Mouse (Mus musculus): ENCODE results near the gene Arl8a. TPM values are rescaled to one million over a fixed set of nuclear protein-coding genes. Genes with fewer than 3 reads are reported as not detected.
"Not testable (repeated sequence)": the region's sequence is repeated elsewhere in the genome, so short reads cannot be mapped to it uniquely, and the experiment has no call there.

The Arl8a gene
- total RNA-seq, 1 experiment from 2014 or later = 41.9 TPM

DNA sequence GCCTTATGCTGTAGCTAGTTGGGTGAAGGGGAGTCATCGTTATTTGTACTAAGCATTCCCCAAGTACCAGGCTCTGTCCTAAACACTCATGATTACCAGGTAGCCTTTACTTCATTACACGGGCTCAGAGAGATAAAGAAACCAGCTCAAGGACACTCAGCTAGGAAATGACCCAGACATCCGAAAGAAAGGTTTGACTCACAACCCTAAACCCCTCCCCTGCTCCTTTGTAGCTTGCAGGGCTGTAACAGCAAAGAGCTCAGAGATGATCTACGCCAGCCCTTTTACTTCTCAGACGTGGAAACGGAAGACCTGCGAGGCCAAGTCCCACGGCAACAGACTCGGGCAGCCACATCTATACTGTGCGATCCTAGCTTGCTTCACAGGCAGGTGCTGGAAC lies 23.7 kb downstream of the Arl8a start:
- DNase-seq = peak; percentile 46

GRCm38 (mm10) chr1:135171202-135171601 lies 24.6 kb downstream of the Arl8a start:
- DNase-seq = no peak

DNA sequence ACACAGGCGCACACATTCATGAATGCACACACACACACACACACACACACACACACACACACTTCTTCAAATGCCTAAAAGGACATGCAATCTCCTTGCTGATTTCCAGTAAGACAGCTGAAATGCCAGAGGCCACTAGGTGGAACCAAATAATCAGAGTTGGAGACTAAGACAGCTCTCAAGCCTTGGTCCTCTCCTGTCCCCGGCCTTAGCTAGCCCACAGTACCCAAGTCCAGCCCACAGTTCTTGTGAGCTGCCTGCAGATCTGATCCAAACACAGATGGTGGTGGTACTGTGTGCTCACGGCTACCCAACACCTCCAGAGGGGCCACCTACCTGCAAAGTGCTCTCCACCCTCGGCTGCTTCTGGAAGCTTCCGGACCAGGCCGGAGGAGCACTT lies 25.4 kb downstream of the Arl8a start:
- DNase-seq = peak; percentile 82

GRCm38 (mm10) chr1:135173311-135173710 lies 26.7 kb downstream of the Arl8a start:
- DNase-seq = no peak

DNA sequence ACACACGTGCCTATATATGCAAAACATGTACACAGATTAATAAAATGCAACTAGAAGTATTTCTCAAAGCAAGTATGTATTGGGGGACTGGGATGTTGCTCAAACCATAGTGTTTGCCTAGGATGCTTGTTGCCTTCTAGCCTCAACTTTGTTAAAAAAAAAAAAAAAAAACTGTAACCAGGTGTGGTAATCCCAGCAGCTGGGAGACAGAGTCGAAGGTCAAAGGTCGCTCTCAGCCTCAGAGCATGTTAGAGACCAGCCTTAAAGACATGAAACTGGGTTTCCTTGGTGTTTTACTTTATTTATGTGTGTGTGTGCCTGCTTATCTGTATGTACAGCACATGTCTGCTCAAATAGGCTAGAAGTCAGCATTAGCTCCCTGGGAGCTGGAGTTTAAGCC lies 28.6 kb downstream of the Arl8a start:
- DNase-seq = no peak

- DNase-seq = no peak
Measured at GRCm38 (mm10) chr1:135177724-135178123, 31.1 kb downstream of the Arl8a start.

DNA sequence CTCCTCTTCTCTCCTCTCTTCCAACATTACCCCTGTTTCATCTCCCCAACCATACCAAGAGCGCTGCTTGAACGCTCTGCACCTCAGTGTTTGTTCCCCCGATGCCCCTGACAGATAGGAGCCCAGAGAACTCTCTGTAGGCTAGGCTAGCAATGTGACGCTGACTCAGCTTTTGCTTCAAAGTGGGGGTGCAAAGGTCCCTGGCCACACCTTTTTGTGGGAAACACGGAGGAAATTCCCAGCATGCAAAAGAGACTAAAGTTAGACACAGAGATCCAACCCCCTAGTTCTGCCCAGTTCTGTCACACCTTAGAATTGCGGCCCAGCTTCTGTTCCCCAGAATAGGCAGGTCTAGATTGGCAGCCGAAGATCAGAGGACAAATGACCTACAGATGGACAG lies 32.2 kb downstream of the Arl8a start:
- no peak for DNase-seq

DNA sequence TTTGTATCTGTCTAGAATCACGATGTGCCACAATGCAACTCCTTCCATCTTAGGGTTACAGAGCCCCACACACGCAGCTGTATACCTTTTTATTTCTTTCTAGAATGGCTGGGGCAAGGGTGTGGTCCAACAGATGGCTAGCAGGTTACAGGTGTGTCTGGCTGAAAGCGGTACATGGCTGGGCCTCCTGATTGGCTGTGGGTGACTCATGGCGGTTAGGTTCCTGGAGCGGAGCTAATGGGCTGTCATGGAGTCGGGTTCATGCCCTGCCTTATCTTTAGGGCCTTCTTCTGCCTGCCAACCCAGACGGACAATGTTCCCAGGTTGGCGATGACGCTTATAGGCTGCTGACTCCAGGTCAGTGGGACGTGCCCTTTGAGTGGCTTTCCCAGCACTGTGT lies 34.2 kb downstream of the Arl8a start:
- DNase-seq = no peak

DNA sequence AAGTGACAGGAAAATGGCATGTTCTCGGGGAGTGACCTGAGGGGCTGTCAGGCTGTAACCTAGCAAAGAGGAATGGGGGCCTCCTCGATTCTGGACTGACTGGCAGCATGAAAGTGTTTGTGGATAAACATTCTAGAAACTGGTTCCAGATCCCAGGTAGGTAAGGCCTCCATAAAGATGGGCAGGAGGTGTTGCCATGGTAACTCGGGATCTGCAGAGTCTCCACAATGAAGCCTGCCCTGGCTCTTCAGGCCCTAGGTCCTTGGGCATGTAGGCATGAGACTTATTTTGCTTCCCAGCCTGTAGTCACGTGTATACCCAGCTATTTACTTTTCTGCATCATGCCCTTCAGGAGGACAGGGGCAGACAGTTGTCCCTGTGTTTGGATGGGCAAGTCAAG lies 34.7 kb downstream of the Arl8a start:
- no peak for DNase-seq

GRCm38 (mm10) chr1:135181880-135182623 lies 35.4 kb downstream of the Arl8a start:
- peak; percentile 50 for DNase-seq

DNA sequence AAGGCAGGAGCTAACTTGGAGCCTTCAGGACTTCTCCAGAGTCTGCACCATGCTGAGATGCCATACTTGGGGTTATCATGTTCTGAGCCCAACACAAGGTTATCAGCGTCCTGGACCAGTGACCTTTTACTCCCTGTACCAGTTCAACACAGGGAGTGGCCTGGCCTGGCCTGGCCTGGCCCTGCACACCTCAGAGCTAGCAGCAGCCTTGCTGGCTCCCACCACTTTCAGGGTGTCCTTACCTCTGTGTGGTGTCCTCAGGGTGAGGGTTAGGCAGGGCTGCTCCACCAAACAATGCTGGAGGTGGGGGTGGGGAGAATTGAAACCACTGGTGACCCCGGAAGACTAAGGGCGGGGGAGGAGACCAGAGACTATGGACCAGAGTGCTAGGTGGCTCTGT lies 36.4 kb downstream of the Arl8a start:
- no peak for DNase-seq

- peak; percentile 64 for DNase-seq
Measured at GRCm38 (mm10) chr1:135183448-135183847, 36.8 kb downstream of the Arl8a start.

DNA sequence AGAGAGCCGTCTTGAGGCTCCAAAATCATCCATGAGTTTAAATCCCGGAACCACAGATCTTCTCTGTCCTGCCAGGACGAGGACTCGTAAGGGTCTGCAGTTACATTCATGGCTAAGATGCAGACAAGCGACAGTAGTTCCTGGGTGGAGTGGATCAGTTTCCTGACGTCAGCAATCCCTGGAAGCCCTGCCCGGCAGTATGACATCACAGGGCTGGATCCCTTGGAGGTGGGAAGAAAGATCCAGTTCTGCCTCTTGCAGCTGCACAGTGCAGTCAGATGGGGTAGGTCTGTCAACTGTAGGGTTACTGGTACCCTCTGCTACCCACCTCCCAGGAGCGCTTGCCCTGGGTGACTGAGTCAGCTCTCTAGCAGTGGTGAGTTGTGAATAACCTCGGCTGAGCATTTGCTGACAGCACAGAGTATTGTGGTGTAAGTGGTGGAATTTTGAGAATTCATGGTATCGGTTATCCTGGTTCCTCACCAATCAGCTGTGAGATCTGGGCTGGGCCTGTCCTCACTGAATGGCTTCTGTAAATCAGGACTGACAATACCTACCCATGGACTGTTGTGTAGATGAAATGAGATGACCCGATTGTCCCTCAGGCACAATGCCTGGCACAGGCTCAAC lies 37.4 kb downstream of the Arl8a start:
- no peak for DNase-seq

DNA sequence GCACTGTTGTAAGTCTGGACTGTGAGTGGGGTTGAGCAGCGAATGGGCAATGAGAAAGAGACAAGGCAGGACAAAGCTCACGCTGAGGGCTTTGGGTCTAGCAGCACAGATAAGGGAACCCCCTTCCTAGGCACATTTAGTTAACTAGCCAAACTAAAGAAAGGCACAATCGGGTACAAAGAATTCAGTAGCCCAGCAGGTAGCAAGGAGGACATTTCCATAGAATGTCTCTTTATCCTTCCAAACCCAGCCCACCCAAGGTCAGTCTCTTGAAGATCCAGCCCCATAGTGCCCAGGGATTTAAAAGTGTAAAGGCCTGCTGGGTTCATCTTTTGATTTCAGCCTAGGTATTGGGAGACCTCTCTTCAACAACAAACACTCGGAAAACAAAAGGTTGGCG lies 39.3 kb downstream of the Arl8a start:
- no peak for DNase-seq

- no peak for DNase-seq
Measured at GRCm38 (mm10) chr1:135186427-135186826, 39.8 kb downstream of the Arl8a start.

GRCm38 (mm10) chr1:135187016-135187415 lies 40.4 kb downstream of the Arl8a start:
- not testable (repeated sequence) for DNase-seq

DNA sequence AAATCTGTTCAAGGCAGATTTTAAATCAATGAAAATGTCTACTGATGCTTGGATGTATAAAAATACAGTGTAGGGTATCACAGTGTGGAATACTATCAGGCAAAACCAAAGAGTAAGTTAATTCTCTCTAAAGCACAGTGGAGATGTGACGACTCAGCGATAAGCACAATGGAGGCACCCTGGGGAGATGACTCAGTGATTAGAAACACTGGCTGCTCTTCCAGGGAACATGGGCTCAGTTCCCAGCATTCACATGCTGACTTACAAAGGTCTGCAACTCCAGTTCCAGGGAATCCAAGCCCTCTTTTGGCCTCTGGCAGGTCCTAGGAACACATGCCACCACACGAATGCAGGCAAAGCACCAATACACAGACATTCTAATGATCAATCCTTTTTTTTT lies 41.6 kb downstream of the Arl8a start:
- DNase-seq = peak; percentile 53

DNA sequence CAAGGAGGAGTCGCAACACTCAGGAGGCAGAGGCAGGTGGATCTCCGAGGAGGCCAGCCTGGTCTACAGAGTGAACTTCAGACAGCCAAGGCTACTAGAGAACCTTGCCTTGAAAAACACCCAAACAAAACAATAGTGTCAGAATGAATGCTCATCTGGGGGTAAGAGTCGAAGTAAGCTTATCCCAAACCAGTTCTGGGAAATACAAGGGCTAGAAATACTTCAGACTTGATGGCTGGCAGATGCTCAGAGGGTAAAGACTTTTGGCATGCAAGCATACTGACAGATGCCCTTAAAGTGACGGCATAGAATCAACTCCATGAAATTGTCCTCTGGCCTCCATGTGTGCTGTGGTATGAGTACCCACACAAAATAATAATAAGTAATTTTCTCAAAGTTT lies 42.6 kb downstream of the Arl8a start:
- DNase-seq = no peak

DNA sequence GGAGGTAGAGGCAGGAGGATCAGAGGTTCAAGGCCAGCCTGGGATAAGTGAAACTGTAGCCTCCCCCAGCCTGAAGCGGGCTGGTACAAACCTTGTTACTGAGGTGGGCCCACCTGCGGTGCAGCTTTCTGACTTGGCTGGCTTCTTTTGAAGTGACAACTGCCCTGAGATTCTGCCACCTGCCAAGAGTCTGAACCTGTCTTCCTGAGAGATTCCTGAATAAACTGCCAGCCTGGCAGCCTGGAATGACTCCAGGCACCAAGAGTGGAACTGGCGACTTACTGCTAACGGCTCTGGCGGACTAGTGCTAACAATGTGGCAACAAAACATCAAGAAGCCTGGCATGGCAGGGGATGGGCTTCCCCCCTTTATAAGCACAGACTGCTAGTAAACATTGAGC lies 47.7 kb downstream of the Arl8a start:
- DNase-seq = not testable (repeated sequence)

DNA sequence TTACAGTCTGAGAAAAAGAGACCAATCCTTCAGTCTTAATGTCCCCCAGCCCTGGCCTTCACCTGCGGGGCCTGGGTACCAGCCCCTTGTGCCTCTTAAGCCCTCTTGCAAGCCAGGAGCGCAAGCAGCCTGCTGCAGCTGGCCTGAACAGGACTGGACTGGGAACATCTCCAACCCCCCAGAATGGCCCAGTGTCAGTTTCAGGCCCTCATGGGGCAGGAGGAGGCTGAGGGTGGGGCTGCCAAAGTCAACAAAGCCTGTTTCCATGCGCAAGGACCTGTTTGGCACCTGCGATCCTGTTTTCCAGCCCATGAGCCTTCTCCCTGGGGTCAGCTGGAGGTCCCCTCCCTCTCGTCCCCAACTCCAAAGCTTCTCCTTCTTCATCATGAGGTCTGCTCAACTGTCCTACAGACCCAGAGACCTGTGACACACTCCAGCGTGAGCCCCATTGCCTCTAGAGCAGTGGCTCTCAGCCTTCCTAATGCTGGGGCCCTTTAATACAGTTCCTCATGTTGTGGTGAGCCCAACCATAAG lies 49.4 kb downstream of the Arl8a start:
- DNase-seq = peak; percentile 40

GRCm38 (mm10) chr1:135198412-135198811 lies 51.8 kb downstream of the Arl8a start:
- DNase-seq = no peak

- no peak for DNase-seq
Measured at GRCm38 (mm10) chr1:135199014-135199819, 52.6 kb downstream of the Arl8a start.

DNA sequence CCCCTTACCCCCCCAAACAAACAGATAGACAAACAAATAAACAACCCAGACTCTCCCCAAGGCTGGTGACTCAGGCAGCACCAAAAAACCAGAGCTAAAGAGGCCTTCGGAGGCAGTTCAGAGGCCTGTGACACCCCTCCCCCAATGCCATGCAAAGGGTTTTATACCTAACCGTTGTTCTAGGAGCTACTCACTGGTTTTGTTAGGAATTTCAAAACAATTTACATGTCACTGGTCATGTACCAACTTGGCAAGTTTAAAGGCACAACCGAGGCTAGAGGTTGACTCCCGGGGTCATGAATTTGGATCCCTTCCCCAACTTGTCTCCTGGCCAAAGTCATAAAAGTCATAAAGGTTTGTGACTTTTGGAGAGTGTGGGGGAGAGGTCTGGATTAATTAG lies 53.8 kb downstream of the Arl8a start:
- no peak for DNase-seq

Measured in adrenal gland, postnatal 14 days (tissue).